Mouse (Mus musculus): ENCODE data around the gene Trim41.

Gene Trim41

DNA sequence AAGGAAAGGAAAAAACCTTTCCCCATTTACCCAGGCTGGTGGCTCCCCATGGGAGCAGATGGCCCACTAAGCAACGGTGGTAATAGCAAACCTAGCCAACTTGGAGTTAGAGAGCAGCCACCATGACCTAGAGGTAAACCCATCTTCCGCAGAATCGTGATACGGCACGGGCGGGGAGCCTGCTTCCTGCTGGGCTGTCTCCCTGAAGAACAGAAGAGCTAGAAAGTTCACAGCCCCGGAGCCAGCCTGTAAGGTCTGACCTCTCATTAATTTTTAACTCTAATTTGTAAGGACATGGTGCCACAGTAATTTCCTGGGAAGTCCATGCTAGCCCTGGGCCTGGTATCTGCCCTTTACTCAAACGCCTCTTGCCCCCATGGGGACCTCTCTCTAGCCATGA is 26.2 kb downstream of the Trim41 start:
- no peak for DNase-seq (ENCODE audit: low spot score in 2 of 2)

DNA sequence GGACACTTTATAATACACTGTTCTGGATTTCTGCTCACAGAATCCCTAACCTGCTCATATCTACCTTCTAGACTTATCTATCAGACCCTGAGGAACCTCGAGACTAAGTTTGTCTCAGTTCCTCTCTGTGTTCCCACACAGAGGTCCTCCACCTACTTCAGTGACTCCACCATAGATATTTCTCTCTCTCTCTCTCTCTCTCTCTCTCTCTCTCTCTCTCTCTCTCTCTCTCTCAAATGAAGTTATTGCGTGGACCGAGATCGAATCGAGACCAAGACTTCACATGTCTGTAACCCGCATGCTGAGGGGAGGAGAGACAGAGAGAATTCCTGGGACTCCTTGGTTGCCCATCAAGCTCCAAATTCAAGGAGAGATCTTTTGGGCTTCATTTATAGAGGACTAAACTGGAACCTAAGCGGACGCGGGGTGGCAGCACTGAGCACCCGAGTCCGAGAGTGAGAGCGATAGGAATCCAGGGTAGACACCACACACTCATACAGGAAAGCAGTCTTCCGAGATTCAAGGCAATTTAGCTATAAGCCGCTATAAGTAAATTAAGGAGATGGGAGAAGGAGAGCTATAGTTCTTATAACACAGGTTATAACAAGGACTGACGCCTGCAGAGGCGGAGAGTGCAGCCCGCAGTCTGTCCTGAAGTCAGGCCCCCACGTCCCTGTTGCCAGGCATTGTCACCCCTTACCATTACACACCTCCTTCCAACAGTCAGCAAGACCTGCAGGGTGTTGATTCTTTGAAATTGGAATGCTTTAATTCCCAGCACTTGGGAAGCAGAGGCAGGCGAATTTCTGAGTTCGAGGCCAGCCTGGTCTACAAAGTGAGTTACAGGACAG is 27.0 kb downstream of the Trim41 start:
- DNase-seq (ENCODE audit: low spot score in 2 of 2) = peak; percentile 79 to 91

DNA sequence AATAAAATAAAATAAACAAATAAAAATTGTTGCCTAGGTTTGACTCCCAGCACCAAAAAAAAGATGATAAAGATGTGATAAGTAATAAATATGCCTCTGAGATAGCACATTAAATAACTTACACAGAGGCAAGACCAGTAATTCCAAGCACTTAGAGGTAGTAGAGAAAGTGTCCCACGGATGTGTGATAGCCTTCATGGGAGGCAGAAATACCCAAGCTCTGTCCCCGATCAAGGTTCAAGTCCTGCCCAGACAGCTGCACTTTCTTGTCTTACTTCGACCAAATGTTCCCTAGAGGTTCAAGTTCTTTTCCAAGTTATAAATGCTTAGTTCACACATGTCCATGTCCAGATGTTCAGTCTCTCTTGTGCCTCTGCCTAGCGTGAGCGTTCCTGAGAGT is 27.9 kb downstream of the Trim41 start:
- no peak for DNase-seq (ENCODE audit: low spot score in 2 of 2)

DNA sequence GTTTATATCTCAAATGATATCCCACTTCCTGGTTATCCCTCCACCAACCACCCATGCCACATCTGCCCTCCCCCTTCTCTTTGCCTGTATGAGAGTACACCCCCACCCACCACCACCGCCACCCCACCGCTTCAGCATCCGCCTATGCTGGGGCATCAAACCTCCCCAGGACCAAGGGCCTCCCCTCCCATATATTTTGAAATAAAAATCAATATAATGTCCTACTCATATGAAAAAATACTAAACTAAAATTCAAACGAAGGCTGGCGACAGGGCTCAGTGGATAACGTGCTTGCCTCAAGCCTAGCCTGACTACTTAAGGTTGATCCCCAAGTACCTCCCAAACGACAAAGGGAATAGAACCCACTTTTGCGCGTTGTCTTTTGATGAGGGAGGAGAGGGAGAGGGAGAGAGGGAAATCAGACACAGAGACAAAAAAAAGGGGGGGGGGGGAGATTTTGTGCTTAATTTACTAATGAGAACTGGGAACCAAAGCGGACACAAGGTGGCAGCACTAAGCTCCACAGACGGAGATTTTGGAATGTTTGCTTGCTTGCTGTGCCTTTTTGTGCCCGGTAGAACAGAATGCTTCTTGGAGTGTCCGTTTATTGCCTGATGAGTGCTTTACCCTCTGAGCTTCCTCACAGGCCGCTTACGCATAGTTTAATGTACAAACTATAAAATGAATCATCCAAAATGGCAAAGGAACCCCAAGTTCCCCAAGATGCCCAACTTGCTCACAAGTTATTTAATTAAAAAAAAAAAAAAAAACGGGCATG is 28.7 kb downstream of the Trim41 start:
- DNase-seq (ENCODE audit: low spot score in 2 of 2) = peak; percentile 58 to 85

DNA sequence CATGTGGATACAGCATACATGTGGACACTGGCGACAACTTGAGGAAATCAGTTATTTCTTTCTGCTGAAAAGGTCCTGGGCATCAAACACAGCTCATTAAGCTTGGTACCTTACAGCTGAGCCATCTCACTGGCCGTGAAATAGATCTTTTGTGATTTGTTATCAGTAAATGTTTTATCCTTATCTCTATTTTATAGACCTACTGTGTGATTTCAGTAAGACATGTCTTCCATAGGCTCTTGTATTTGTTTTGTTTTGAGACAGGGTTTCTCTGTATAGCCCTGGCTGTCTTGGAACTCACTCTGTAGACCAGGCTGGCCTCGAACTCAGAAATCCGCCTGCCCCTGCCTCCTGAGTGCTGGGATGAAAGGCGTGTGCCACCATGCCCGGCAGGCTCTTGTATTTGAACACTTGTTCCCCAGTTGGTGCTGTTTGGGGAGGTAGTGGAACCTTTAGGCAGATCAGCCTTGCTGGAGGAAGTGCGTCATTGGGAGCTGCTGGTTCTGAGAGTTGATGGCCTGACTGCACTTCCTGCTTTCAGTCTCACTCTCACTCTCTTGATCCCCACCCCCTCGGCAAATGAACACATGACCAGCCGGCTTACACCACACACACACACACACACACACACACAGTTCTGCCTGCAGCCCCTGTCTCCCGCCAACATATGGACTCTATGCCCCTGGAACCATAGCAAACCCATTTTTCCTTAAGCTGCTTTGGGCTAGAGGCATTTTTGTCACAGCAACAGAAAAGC is 29.5 kb downstream of the Trim41 start:
- DNase-seq (ENCODE audit: low spot score in 2 of 2) = peak in 1 of 2 experiments; percentile 78

DNA sequence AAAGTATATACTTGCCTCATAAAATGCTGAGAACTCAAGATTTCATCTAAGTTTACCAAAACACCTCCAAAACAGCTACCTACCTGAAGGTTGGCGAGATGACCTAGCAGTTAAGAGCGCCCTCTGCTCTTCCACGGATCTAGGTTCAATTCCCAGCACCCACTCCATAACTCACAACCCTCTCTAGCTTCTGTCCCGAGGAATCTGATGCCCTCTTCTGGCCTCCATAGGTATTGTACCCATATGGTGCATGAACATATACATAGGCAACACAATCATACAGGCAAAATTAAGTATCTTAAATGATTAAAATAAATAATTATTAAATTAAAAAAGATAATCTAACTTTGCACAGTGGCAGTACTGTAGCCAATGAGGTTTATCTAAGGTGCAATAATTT is 34.9 kb downstream of the Trim41 start:
- DNase-seq (ENCODE audit: low spot score in 2 of 2) = no peak

DNA sequence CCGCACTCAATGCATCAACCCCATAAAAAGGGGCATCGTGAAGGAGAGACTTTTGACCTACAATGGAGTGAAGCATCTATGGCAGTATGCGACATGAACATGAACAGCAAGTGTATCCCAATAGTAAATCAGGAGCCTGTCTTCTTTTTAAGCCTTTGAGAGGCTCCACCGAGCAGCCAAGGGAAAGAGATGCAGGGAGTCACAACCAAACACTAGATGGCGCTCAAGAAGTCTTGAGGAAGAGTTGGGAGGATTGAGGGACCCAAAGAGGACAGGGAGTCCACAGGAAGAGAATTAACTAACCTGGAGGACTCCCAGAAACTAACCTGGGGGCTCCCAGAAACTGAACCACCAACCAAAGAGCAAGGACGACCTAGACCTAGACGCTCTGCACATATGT is 37.7 kb downstream of the Trim41 start:
- peak in 1 of 2 experiments; percentile 59 for DNase-seq (ENCODE audit: low spot score in 2 of 2)

DNA sequence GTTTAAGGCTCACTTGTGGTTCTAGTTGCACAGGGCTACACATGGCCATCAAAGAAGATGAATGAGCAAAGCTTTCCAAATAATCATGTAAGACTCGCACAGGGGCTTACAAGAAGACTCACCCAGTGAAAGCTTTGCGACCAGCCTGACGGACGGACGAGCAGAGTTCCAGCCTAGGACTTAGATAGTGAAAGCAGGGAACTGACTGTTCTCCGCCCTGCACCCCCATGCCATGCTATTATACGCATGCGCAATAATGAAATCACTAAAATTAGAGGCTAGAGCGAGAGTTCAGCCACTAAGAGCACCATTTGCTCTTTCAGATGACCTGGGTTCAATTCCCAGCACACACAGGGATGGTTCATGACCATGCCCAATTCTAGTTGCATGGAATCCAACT is 39.9 kb downstream of the Trim41 start:
- DNase-seq (ENCODE audit: low spot score in 2 of 2) = no peak

DNA sequence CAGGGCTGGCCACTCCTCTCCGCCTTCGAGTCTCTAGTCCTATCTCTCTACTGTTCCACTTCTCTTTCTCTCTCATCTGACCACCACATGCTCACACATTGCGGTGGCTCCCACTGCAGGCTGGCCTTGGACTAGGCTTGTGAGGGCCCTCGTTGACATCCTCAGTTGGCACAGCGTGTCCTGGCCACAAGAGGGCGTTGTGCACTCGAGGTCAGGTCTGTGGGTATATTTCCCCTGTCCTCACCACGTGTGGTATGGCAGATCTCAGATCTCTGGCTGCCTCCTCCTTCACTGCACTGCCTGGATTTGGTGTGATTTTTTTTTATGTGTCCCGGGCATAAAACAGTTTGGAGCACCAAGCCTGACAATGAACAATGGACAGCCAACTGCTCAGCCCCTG is 40.5 kb downstream of the Trim41 start:
- DNase-seq (ENCODE audit: low spot score in 2 of 2) = peak in 1 of 2 experiments; percentile 55

DNA sequence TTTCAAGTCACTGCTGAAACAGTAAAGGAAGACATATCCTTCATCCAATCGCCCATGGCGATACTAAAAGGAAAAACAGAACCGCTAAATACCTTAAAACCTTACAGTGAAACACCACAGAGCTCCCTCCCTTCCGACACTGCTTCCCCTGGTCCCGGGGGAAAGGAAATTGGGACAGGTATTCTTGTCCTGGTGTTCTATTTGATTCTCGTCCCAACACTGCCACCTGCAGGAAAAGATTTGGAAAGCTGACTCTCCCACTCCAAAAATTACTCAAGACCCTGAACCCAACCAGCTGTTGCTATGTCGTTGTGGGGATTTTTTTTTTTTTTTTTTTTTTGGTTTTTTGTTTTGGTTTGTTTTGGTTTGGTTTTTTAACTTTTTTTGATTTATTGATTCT is 41.7 kb downstream of the Trim41 start:
- DNase-seq (ENCODE audit: low spot score in 2 of 2) = no peak

DNA sequence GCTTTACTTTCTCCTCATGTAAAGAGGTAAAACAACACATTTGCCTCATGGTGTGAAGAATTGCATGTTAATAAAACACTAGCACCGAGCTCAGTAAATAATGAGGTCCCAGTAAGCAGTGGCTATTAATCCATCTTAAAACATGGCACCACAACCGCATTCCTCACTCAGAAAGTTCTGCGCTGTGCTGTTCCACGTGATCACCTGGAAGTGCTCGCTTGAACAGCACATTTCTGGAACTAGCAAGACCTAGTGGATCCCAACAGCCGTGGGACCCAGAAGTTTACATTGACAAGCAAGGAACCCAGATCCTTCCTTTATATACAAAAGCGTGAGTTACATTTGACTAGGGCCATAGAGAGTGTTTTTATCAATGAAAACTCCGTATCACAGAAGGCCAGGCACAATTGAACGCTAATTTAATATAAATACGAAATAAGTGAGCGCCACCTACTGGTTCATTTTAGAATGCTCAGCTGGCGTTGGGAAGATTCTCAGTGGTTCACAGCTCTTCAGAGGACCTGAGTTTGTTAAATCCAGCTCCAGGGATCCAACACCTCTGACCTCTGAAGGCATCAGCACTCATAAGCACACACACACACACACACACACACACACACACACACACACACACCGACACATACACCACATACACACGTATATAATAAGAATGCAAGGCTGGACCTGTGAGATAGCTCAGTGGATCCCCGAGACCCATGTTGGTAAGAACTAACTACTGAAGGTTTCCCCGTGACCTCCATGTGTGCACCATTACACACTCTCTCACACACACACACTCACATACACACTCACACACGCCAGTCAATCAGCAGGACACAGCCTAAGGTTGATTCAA is 42.5 kb downstream of the Trim41 start:
- peak in 1 of 2 experiments; percentile 63 for DNase-seq (ENCODE audit: low spot score in 2 of 2)

DNA sequence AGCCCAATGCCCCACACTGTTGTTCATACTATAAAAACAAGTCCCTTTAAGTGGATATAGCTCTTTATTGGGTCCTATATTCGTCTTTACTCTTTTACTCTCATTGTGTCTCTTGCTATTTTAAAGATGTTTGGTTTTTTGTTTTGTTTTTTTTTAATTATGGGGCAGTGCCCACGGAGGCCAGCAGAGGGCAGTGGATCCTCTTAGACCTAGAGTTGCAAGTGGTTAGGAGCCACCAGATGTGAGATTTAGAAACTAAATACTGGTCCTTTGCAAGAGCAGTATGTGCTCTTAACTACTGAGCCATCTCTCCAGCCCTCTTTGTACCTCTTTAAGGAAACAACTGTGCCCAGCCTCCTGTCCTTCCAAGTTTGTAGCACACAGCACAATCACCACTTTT is 45.5 kb downstream of the Trim41 start:
- peak in 1 of 2 experiments; percentile 60 for DNase-seq (ENCODE audit: low spot score in 2 of 2)

DNA sequence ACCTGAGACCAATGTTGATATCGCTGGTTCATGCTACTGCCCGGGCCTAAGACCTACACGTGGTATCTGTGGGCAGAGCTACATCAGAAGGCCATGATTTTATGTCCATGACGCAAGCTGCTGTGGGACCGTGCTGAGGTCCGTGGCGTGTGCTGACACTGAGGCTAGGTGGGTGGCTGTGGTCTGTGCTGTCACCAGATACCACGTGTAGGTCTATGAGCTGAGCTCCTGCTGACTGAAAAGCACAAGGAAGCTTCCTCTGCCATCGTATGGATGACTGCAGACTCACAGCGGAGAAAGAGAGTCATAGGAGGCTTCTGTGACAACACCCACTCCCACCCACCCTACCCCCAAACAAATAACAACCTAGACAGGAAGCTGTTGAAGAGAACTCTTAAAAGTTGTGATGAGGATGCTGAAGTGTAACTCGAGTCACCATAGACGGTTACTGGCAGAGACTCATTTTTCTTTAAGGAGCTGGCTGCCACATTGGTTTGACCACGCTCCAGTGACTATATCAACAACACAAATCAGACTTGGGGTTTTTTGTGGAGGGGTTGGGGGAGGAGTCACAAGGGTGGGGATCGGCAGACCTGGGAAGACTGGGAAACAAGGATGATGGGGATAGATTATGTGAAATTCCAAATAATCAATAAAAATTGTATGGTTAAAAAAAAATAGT is 49.8 kb downstream of the Trim41 start:
- DNase-seq (ENCODE audit: low spot score in 2 of 2) = no peak

DNA sequence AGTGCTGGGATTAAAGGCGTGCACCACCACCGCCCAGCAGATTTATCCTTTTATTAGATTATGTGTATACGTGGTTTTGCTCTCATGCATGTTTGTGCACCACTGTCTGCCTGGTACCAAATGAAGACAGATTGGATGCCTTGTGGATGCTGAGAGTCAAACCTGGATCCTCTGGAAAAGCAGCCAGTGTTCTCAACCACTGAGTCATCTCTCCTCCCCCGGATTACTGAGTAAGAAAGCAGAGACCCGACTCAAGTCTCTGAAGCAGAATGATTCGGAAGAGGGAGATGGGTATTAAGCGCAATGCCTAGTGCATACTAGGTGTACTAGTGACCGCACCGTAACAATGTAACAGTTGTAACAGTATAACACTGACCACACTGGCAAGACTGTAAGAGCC is 53.0 kb downstream of the Trim41 start:
- no peak for DNase-seq (ENCODE audit: low spot score in 2 of 2)

DNA sequence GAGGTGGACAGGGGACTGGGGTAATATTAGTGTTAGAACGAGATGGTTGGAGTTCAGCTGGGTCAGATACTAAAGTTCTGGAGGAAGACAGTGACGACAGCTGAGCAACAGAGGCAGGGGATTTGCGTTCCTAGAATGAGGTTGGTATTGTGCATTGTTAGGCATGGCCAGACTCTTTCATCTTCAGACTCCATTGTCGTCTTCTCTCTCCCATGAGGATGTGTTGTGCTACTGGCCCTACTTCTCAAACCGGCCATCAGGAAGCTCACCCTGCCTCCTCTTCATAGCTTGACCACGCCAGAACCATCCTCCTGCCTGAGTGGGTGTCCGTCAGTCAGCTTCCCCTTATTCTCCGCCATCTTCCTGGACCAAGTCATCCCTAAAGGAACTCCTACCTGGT is 58.1 kb downstream of the Trim41 start:
- DNase-seq (ENCODE audit: low spot score in 2 of 2) = no peak
